Mouse (Mus musculus) neural tube, embryonic 13.5 days (tissue): Measurements from ENCODE around the gene Fam126a. TPM values are rescaled to one million over a fixed set of nuclear protein-coding genes. Genes with fewer than 3 reads are reported as not detected.

Source experiments
- ATAC-seq: fragments of 200-750 bp; cut with Nextera tagmentation; 2 replicates; pipeline ENCODE4 v1.8.0; 2017; ENCODE audit warnings: low read depth, mild to moderate bottlenecking, moderate TSS enrichment, moderate library complexity
- H3K27ac ChIP-seq: fragments of 300-500 bp; sonication (generic); replicated peaks from 2 replicates; pipeline ENCODE4 v1.5.1; 2015; ENCODE audit warnings: moderate library complexity, mild to moderate bottlenecking, inconsistent platforms
- H3K27me3 ChIP-seq: fragments of 300-500 bp; sonication (generic); 2 replicates; pipeline ENCODE4 v1.6.1; 2015; ENCODE audit warnings: mild to moderate bottlenecking, inconsistent platforms
- H3K36me3 ChIP-seq: fragments of 300-500 bp; sonication (generic); 2 replicates; pipeline ENCODE4 v1.6.1; 2015; ENCODE audit warnings: mild to moderate bottlenecking, inconsistent platforms
- H3K4me1 ChIP-seq: fragments of 300-500 bp; sonication (generic); replicated peaks from 2 replicates; pipeline ENCODE4 v1.6.1; 2015; ENCODE audit warnings: inconsistent platforms
- H3K4me2 ChIP-seq: fragments of 300-500 bp; sonication (generic); 2 replicates; pipeline ENCODE4 v1.6.1; 2015; ENCODE audit warnings: inconsistent platforms, mild to moderate bottlenecking, moderate library complexity
- H3K4me3 ChIP-seq: fragments of 300-500 bp; sonication (generic); 2 replicates; pipeline ENCODE4 v1.5.1; 2015; ENCODE audit warnings: mild to moderate bottlenecking, inconsistent platforms
- H3K9ac ChIP-seq: fragments of 300-500 bp; sonication (generic); 2 replicates; pipeline ENCODE4 v1.6.1; 2015; ENCODE audit warnings: moderate library complexity, mild to moderate bottlenecking, inconsistent platforms
- H3K9me3 ChIP-seq: fragments of 300-500 bp; sonication (generic); 2 replicates; pipeline ENCODE4 v1.6.1; 2016; ENCODE audit warnings: inconsistent platforms
- WGBS: fragments of 180-500 bp; shearing (Covaris S2); methylation state at CpG from one replicate; pipeline ENCODE4 v1.1.7; 2015; 5-methylcytosine and 5-hydroxymethylcytosine counted together
- polyA plus RNA-seq: library from polyadenylated mRNA; unstranded; fragments of >200 nt; fragmentation: Nextera tagmentation; extraction: Ambion mirVana; gene quantifications from 2 replicates; pipeline ENCODE4 v1.2.1, GENCODE M21; 2015

Gene Fam126a
- polyA plus RNA-seq, 1 experiment from 2014 or later: 28.4 TPM

DNA sequence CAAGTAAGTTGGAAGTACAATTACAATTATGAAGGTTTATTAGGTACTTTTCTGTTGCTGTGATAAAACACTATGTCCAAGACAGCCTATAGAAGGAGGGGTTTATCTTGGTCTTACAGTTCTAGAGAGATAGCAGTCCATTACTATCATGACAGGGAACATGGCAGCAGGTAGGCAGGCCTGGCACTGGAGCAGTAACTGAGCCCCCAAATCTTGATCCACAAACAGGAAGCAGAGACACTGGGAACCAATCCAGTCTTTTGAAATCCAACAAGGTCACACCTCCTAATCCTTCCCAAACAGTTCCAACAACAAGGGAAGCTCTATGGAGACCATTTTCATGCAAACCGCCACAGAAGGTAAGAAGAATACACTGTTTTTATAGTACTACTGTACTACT is 13.6 kb downstream of the Fam126a start:
- 100% methylated on average over 1 of the region's 1 CpGs for WGBS
- Histone ChIP-seq H3K9me3 (no peaks in the 10 kb centered on the region), H3K27me3 (no peaks in the 10 kb centered on the region), H3K36me3 (no peaks in the 10 kb centered on the region), H3K4me2 (no peak overlapping the region), H3K27ac (no peak overlapping the region), H3K4me3 (no peak overlapping the region), H3K9ac (no peak overlapping the region), H3K4me1 (peaks cover 40% of the 10 kb centered on the region)
- ATAC-seq: no peak

- WGBS: 76% methylated on average over 5 of the region's 5 CpGs
- H3K27me3 ChIP-seq: no peaks in the 10 kb centered on the region
- ATAC-seq: no peak
- no peak overlapping the region for H3K4me2 ChIP-seq
- H3K4me3 ChIP-seq: no peak overlapping the region
- peaks cover 9% of the 10 kb centered on the region for H3K36me3 ChIP-seq
- peaks cover 6% of the 10 kb centered on the region for H3K4me1 ChIP-seq
- 0 out of 2 replicates have a peak, but pooled peaks cover 4% of the 10 kb centered on the region for H3K9me3 ChIP-seq
- H3K27ac ChIP-seq: no peak overlapping the region
- H3K9ac ChIP-seq: no peak overlapping the region
These were observed 17.0 kb downstream of the Fam126a start for GRCm38 (mm10) chr5:24013338-24014003.

GRCm38 (mm10) chr5:23999083-23999671 is 31.3 kb downstream of the Fam126a start:
- H3K4me1 ChIP-seq: peaks cover 3% of the 10 kb centered on the region
- H3K27me3 ChIP-seq: no peaks in the 10 kb centered on the region
- H3K27ac ChIP-seq: no peak overlapping the region
- H3K4me3 ChIP-seq: no peak overlapping the region
- no peaks in the 10 kb centered on the region for H3K9me3 ChIP-seq
- no peak overlapping the region for H3K9ac ChIP-seq
- 75% methylated on average over 1 of the region's 1 CpGs for WGBS
- H3K4me2 ChIP-seq: no peak overlapping the region
- peaks cover 8% of the 10 kb centered on the region; the same call in 1 of the 2 replicates for H3K36me3 ChIP-seq
- no peak for ATAC-seq

GRCm38 (mm10) chr5:23995951-23996350 is 34.5 kb downstream of the Fam126a start:
- Histone ChIP-seq H3K4me1 (peaks cover 24% of the 10 kb centered on the region), H3K4me2 (no peak overlapping the region), H3K4me3 (no peak overlapping the region), H3K36me3 (peaks cover 8% of the 10 kb centered on the region; the same call in 1 of the 2 replicates), H3K9me3 (no peaks in the 10 kb centered on the region), H3K27ac (no peak overlapping the region), H3K27me3 (no peaks in the 10 kb centered on the region), H3K9ac (no peak overlapping the region)
- no peak for ATAC-seq
- WGBS: 71% methylated on average over 5 of the region's 5 CpGs

- peaks cover 24% of the 10 kb centered on the region for H3K4me1 ChIP-seq
- H3K9me3 ChIP-seq: no peaks in the 10 kb centered on the region
- 87% methylated on average over 3 of the region's 3 CpGs for WGBS
- no peak for ATAC-seq
- H3K36me3 ChIP-seq: peaks cover 8% of the 10 kb centered on the region; the same call in 1 of the 2 replicates
- H3K27ac ChIP-seq: no peak overlapping the region
- no peaks in the 10 kb centered on the region for H3K27me3 ChIP-seq
- H3K4me3 ChIP-seq: no peak overlapping the region
- no peak overlapping the region for H3K9ac ChIP-seq
- H3K4me2 ChIP-seq: no peak overlapping the region
These were observed 35.6 kb downstream of the Fam126a start for GRCm38 (mm10) chr5:23994929-23995328.

DNA sequence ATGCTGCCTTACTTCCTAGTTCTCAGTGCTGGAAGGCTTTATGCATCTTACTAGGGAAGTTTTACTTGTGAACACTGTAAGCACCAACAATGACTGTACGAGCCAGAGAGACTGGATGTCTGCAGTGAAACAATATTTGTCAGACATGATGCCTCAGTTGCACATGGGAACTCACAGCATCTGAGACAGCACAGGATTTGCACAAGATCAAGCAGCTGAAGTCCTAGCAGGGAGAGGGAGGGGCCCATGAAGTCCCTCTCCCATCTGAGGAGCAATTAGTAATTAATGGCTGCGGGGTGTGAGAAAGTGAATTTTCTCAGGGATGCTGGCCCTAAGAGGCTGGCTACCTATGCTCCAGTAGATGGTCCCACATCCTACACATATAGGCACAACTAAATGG is 36.3 kb downstream of the Fam126a start:
- H3K27ac ChIP-seq: no peak overlapping the region
- ATAC-seq: no peak
- 70% methylated on average over 2 of the region's 2 CpGs for WGBS

GRCm38 (mm10) chr5:23993553-23993894 is 37.0 kb downstream of the Fam126a start:
- peak overlapping the region; percentile 81 for H3K27ac ChIP-seq
- WGBS: 36% methylated on average over 2 of the region's 2 CpGs
- H3K4me3 ChIP-seq: no peak overlapping the region
- H3K4me2 ChIP-seq: no peak overlapping the region
- H3K9ac ChIP-seq: no peak overlapping the region
- H3K4me1 ChIP-seq: peaks cover 24% of the 10 kb centered on the region
- no peaks in the 10 kb centered on the region for H3K9me3 ChIP-seq
- H3K27me3 ChIP-seq: no peaks in the 10 kb centered on the region
- ATAC-seq: peak; percentile 68
- peaks cover under 1% of the 10 kb centered on the region; the same call in 1 of the 2 replicates for H3K36me3 ChIP-seq

More for the DNA sequence above, 36.3 kb downstream of the Fam126a start:
- Histone ChIP-seq H3K27me3 (no peaks in the 10 kb centered on the region), H3K36me3 (peaks cover 7% of the 10 kb centered on the region; the same call in 1 of the 2 replicates), H3K9me3 (no peaks in the 10 kb centered on the region), H3K4me3 (no peak overlapping the region), H3K4me1 (peaks cover 24% of the 10 kb centered on the region), H3K4me2 (no peak overlapping the region), H3K9ac (no peak overlapping the region)

DNA sequence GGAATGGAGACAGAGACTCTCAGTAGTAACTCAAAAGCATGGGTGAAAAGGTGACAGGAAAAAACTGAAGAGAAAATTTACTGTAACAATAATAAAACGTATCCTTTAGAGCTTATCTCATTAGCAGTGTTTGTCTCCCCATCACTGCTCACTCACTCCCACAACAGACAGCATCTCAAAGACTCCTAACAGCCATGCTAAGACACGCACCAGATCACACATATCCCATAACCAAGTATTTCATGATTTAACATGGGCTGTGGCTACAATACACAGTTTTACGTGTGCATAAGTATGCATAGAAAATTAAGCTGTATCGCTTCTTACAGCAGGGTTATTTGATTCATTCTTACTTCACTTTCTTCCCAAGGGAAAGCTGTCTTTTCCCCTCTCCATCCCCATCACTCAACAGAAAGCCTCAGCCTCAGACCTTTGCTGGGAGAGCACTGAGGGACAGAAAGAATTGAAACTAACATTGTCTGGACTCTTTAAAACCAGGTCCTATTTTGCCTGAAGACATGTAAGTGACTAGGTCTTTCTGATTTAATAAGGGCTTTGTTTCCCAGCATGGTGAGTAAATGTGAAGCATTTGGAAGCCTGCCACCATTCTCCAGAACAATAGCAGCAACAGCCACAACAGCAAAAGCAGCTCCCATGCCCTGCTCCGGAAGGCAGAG is 37.5 kb downstream of the Fam126a start:
- H3K9ac ChIP-seq: no peak overlapping the region; the same call in 1 of the 2 replicates
- H3K4me3 ChIP-seq: no peak overlapping the region
- H3K36me3 ChIP-seq: no peaks in the 10 kb centered on the region
- WGBS: 32% methylated on average over 5 of the region's 5 CpGs
- H3K4me2 ChIP-seq: no peak overlapping the region
- no peaks in the 10 kb centered on the region for H3K9me3 ChIP-seq
- ATAC-seq: peak; percentile 67
- no peaks in the 10 kb centered on the region for H3K27me3 ChIP-seq
- peaks cover 24% of the 10 kb centered on the region for H3K4me1 ChIP-seq
- H3K27ac ChIP-seq: peak overlapping the region; percentile 81

DNA sequence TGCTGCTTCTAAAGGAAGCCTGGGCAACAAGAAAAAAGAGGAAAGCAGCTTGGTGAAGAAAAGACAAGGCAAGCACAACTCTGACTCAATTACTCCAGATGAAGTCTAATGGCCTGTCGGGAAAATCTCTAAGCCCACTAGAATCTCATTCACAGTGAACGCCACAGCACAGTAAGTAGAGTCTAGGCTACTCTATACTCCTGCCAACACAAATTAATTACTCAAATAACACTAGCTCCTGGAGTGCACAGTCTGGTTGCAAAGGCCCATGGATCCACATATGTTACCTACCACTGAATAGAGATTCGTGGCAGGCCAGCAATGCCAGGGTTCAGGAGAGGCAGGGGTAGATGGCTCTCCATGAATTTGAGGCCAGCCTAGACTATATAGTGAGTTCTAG is 40.5 kb downstream of the Fam126a start:
- H3K4me3 ChIP-seq: no peak overlapping the region
- no peak for ATAC-seq
- 64% methylated on average over 3 of the region's 3 CpGs for WGBS
- H3K27me3 ChIP-seq: no peaks in the 10 kb centered on the region
- H3K36me3 ChIP-seq: peaks cover 7% of the 10 kb centered on the region; the same call in 1 of the 2 replicates
- peaks cover 24% of the 10 kb centered on the region for H3K4me1 ChIP-seq
- H3K9me3 ChIP-seq: no peaks in the 10 kb centered on the region
- H3K4me2 ChIP-seq: no peak overlapping the region
- H3K27ac ChIP-seq: no peak overlapping the region
- no peak overlapping the region for H3K9ac ChIP-seq

- Histone ChIP-seq H3K9ac (no peak overlapping the region), H3K27me3 (no peaks in the 10 kb centered on the region), H3K27ac (no peak overlapping the region), H3K4me1 (peaks cover 7% of the 10 kb centered on the region), H3K9me3 (no peaks in the 10 kb centered on the region), H3K36me3 (peaks cover 15% of the 10 kb centered on the region), H3K4me3 (no peak overlapping the region), H3K4me2 (no peak overlapping the region)
- whole genome bisulfite sequencing: 40% methylated on average over 10 of the region's 10 CpGs
- ATAC-seq: no peak
These were observed 42.7 kb downstream of the Fam126a start for GRCm38 (mm10) chr5:23987792-23988191.

DNA sequence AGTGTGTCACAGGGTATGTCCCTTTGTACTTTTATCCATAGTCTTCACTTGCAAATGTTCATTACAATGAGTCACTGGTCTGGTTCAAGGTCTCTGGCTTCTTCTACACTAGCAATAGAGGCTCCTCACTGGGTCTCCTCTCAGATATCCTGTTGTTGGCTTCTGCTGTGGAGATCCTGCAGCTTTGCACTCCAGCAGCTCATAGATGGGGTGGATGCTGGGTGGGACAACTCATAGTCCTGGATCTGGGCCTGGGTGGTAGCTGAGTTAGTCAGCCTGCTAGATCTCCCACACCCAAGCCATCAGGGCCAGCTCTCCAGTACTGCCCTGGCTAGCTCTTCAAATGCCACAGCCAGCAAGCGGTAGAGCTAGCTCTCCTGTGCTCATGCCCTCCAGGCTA is 48.4 kb downstream of the Fam126a start:
- no peak for ATAC-seq
- Histone ChIP-seq H3K27me3 (no peaks in the 10 kb centered on the region), H3K4me2 (no peak overlapping the region), H3K36me3 (peaks cover 48% of the 10 kb centered on the region), H3K4me1 (no peaks in the 10 kb centered on the region), H3K4me3 (no peak overlapping the region), H3K27ac (no peak overlapping the region), H3K9ac (no peak overlapping the region), H3K9me3 (no peaks in the 10 kb centered on the region)
- WGBS: 100% methylated on average over 1 of the region's 1 CpGs

- H3K27me3 ChIP-seq: no peaks in the 10 kb centered on the region
- no peak overlapping the region for H3K4me3 ChIP-seq
- WGBS: 92% methylated on average over 14 of the region's 14 CpGs
- no peak overlapping the region for H3K9ac ChIP-seq
- H3K27ac ChIP-seq: no peak overlapping the region
- H3K4me1 ChIP-seq: no peaks in the 10 kb centered on the region
- no peaks in the 10 kb centered on the region for H3K9me3 ChIP-seq
- H3K36me3 ChIP-seq: peaks cover 43% of the 10 kb centered on the region
- ATAC-seq: no peak
- no peak overlapping the region for H3K4me2 ChIP-seq
These were observed 52.0 kb downstream of the Fam126a start for GRCm38 (mm10) chr5:23978516-23978915.
